Mouse (Mus musculus) testis, adult 2 months (tissue): ENCODE measurements around the gene Manbal. TPM values are rescaled to one million over a fixed set of nuclear protein-coding genes. Genes with fewer than 3 reads are reported as not detected.

Source experiments
- H3K27ac ChIP-seq: fragments of 200-500 bp; 2 replicates; pipeline ENCODE4 v1.5.1; 2012; ENCODE audit warnings: low read depth, low read length; ENCODE audit not compliant: control insufficient read depth, insufficient read depth
- H3K27me3 ChIP-seq: fragments of 200-500 bp; 2 replicates; pipeline ENCODE4 v1.6.1; 2012; ENCODE audit warnings: mild to moderate bottlenecking, low read length, moderate library complexity; ENCODE audit not compliant: control insufficient read depth, insufficient read depth
- H3K36me3 ChIP-seq: fragments of 200-500 bp; 2 replicates; pipeline ENCODE4 v1.6.1; 2012; ENCODE audit warnings: mild to moderate bottlenecking, low read length; ENCODE audit not compliant: control insufficient read depth, insufficient read depth
- H3K4me1 ChIP-seq: fragments of 200-500 bp; 2 replicates; pipeline ENCODE4 v1.6.1; 2012; ENCODE audit warnings: low read length; ENCODE audit not compliant: control insufficient read depth, insufficient read depth
- H3K4me3 ChIP-seq: fragments of 200-500 bp; 2 replicates; pipeline ENCODE4 v1.5.1; 2012; ENCODE audit warnings: low read depth, mild to moderate bottlenecking, low read length, moderate library complexity, mixed read lengths; ENCODE audit not compliant: control insufficient read depth
- CTCF ChIP-seq: fragments of 200-500 bp; IDR thresholded peaks from 2 replicates; pipeline ENCODE4 v1.5.1; 2012; ENCODE audit warnings: low read depth, mild to moderate bottlenecking, inconsistent platforms, low read length, moderate library complexity; ENCODE audit not compliant: control insufficient read depth, insufficient read depth, insufficient replicate concordance
- POLR2A ChIP-seq: fragments of 200-500 bp; IDR thresholded peaks from 2 replicates; pipeline ENCODE4 v1.6.1; 2012; ENCODE audit warnings: low read depth, mild to moderate bottlenecking, inconsistent platforms, low read length, moderate library complexity; ENCODE audit not compliant: control insufficient read depth
- polyA plus RNA-seq: library from polyadenylated mRNA; depleted of rRNA; stranded (reverse); fragments of >200 nt; gene quantifications from 2 replicates; pipeline ENCODE4 v1.2.3, GENCODE M21; 2012; rRNA removed

The Manbal gene
- polyA plus RNA-seq, 1 experiment: 22.5 TPM

DNA sequence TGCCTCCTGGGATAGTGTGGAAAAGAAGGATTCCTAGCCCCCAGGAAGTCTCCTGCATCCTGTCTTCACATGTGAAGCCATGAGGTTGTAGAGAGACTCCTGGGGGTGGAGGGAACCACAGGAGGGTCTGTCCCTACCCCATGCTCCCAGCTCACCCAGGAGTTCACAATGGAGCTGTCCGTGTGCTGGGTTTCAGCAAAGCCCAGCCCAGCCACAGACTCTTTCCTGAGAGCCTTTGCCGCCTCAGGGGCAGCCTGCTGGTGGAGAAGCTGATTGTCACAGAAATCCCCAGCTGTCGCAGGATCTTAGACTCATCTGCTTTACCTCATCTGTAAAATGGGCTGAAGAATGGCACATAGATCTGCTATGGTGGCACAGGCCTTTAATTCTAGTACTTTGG, 69.7 kb downstream of the Manbal start:
- Histone ChIP-seq H3K27ac (no peak overlapping the region), H3K4me1 (0 out of 2 replicates have a peak, but pooled peaks cover 2% of the 10 kb centered on the region), H3K27me3 (no peaks in the 10 kb centered on the region), H3K4me3 (no peak overlapping the region), H3K36me3 (no peaks in the 10 kb centered on the region)
- no peak for TF ChIP-seq CTCF
- TF ChIP-seq POLR2A: no peak

- no peaks in the 10 kb centered on the region for H3K27me3 ChIP-seq
- H3K27ac ChIP-seq: no peak overlapping the region
- H3K36me3 ChIP-seq: no peaks in the 10 kb centered on the region
- H3K4me1 ChIP-seq: no peaks in the 10 kb centered on the region
- no peak overlapping the region for H3K4me3 ChIP-seq
- TF ChIP-seq CTCF: peak; percentile 64; the same call in 1 of the 2 replicates
- TF ChIP-seq POLR2A: no peak
Observed at GRCm38 (mm10) chr2:157441363-157441762, 74.0 kb downstream of the Manbal start.

Other genes starting within 250 kb of the Manbal start
- gene Samhd1, start 232.3 kb upstream of the Manbal start, polyA plus RNA-seq: 5.3 and 5.4 TPM in 2 replicates
- gene Rbl1, start 163.1 kb upstream of the Manbal start, polyA plus RNA-seq: 7.7 and 8.4 TPM in 2 replicates
- 400 and 406 TPM in 2 replicates for gene Rpn2, start 88.6 kb upstream of the Manbal start, polyA plus RNA-seq
- gene Mroh8, start 88.0 kb upstream of the Manbal start, polyA plus RNA-seq: 71.3 and 75.0 TPM in 2 replicates
- gene Ghrh, start 20.1 kb upstream of the Manbal start, polyA plus RNA-seq: 0.89 and 1.5 TPM in 2 replicates
- 8.7 and 9.3 TPM in 2 replicates for gene Src, start 50.9 kb downstream of the Manbal start, polyA plus RNA-seq
- gene Nnat, start 192.5 kb downstream of the Manbal start, polyA plus RNA-seq: 1.4 and 1.7 TPM in 2 replicates
- 31.4 and 35.0 TPM in 2 replicates for gene Blcap, start 203.7 kb downstream of the Manbal start, polyA plus RNA-seq